Mouse (Mus musculus) urinary bladder, postnatal 36 days (tissue): ENCODE data around the gene Car4.

Source experiments
- DNase-seq, 2 experiments: peaks; one replicate each; pipeline ENCODE4 v3.0.0; 2022; ENCODE audit warnings: low spot score in 2 of 2, mixed read lengths in 1 of 2

Car4 gene

DNA sequence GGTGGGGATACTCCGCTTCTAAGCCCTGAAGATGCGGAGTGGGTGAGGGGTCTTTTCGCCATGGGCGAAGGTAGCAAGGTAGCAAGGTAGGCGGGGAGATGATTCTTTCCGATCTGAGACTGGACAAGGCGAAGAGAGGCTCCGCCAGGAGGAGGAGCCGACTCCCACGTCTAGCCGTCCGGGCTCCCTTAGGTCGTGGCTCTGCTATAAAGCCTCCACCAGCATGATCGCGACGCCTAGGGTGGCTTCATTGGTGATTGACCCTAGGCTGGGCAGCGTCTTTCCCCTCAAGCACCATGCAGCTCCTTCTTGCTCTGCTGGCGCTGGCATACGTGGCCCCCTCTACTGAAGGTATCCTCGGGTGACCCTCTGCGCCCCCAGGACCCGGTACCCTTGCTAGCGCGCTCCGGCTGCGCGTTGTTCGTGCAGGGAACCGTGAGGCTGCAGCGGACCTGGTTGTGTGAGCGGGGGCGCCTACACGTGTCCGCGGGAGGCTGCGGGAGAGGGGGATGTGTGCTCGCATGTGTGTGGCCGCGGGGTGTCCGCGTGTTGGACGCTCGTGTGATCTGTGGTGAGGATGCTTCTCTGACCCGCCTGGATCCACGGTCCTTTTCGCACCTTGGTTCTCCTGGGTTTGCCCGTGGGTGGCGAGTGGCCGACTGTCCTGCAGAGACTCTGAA lies at the start of gene Car4:
Car4 (plus strand) TSS at position 196 of the 680 bp plus-strand sequence.
- DNase-seq = no peak

- no peak for DNase-seq
Observed at GRCm38 (mm10) chr11:84908480-84908879, 49.1 kb upstream of the Car4 start.

- peak in 1 of 2 experiments; percentile 15 for DNase-seq
Observed at GRCm38 (mm10) chr11:84910411-84910810, 47.2 kb upstream of the Car4 start.

GRCm38 (mm10) chr11:84914673-84915072 lies 42.9 kb upstream of the Car4 start:
- no peak for DNase-seq

GRCm38 (mm10) chr11:84916053-84916702 lies 41.4 kb upstream of the Car4 start, which contains the start of gene Znhit3:
TSS of gene Znhit3 (minus strand) at chr11:84916366.
- DNase-seq = peak; percentile 72 to 79

- DNase-seq = no peak
Observed at GRCm38 (mm10) chr11:84916703-84917300, 40.8 kb upstream of the Car4 start.

DNA sequence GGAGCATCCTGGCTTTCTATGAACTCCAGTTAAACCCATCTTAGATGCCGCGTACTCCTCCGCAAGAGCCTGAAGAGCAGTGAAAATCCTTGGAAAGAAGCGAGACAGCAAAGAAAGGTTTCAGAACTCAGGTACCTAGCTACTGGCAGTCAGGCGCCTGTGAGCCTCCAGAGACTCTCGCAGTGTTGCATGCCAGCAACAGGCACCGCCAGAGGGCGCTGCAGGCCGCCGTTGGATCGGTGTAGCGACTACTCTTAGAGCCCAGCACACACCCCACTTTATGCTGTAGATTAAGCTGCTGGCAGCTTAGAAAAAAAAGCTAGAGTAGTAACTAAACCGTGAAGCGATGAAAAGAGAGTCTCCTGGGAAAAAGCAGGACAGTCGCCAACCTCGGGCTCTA lies 39.2 kb upstream of the Car4 start:
- peak; percentile 65 to 86 for DNase-seq

- DNase-seq = peak; percentile 4 to 15
Observed at GRCm38 (mm10) chr11:84919276-84919675, 38.3 kb upstream of the Car4 start.

GRCm38 (mm10) chr11:84919951-84920350 lies 37.6 kb upstream of the Car4 start:
- no peak for DNase-seq

DNA sequence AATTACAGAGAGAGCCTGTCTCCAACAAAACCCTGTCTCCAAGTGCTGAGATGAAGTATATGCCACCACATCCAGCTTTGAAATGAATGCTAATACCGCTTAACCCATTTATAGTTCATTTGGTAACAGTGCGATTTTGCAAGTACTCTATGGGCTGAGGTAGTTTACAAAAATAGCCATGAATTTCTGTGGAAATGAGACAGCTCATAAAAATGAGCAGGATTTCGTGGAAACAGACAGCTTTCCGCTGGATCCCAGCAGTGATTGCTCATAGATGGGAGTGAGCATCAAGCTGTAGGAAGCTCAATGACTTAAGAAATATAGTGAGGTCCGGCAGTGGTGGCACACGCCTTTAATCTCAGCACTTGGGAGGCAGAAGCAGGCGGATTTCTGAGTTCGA lies 36.6 kb upstream of the Car4 start:
- DNase-seq = no peak

- no peak for DNase-seq
Observed at GRCm38 (mm10) chr11:84932261-84932660, 25.3 kb upstream of the Car4 start.

DNA sequence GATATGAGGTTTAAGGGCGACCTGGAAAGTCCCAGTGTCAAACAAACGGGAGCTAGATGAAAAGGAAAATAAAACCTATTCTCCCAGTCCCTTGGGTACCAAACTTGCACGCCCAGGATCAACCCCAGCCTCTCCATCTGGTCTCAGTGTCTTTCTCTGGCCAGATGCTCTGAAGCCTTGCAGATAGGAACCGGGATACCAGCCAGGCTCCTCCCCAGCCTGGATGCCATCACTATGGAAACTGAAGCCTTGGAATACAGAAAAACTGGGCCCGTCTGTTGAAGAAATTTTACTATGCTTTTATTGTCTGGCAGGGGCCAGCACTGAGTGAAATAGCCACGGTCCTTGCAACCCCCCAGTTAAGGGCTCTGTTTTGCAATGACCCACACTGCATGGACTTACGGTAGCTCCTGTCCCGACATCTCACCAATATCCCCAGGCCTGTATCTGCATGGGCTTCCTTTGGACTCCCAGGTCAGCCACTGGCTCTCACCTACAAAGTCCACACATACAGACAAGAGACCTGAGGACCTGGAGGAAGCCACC lies 18.0 kb upstream of the Car4 start:
- no peak for DNase-seq

- DNase-seq = no peak
Observed at GRCm38 (mm10) chr11:84940140-84940539, 17.4 kb upstream of the Car4 start.

DNA sequence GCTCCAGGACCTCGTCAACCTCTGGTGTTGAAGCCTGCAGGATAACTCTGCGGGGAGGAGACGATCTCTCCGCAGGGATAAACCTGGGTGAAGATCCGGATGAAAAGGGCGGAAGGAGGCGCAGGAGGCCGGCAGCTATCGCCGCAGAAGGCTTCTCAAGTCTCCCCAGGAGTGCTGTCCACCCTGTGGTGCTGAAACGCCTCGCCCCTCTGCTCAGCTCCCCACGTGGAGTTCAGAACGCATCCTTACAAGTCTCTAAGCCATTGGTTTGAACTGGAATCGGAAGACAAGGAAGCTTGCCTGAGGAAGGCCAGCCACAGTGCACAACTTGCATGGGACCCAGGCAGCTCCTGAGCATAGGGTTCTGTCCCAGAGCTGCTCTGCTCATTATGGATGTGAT lies 13.6 kb upstream of the Car4 start:
- DNase-seq = peak; percentile 20 to 30

GRCm38 (mm10) chr11:84944639-84945435 lies 12.7 kb upstream of the Car4 start:
- peak in 1 of 2 experiments; percentile 8 for DNase-seq

GRCm38 (mm10) chr11:84945841-84946240 lies 11.7 kb upstream of the Car4 start:
- DNase-seq = no peak

- no peak for DNase-seq
Observed at GRCm38 (mm10) chr11:84947206-84947605, 10.4 kb upstream of the Car4 start.

- no peak for DNase-seq
Observed at GRCm38 (mm10) chr11:84948114-84948513, 9.5 kb upstream of the Car4 start.

- DNase-seq = no peak
Observed at GRCm38 (mm10) chr11:84948526-84948925, 9.1 kb upstream of the Car4 start.

GRCm38 (mm10) chr11:84952611-84953010 lies 5.0 kb upstream of the Car4 start:
- DNase-seq = no peak

DNA sequence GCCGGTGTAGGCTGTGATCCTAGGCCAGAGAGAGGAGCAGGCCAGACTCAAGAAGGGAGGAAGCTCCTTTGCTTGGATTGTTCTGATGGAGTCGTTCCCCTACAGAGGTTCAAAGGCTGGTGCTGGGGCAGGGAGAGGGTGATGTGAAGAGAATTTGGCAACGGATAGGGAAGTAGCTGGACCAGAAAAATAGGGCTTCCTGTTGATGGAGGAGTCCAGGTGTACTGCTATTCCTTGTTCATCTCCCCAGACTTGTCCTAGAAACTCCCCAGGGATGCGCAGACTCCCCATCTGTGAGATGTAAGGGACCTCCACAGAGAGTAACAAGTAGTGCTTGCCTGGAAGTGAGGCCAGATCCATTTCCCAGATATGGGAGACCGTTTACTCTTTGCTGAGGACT lies 1.2 kb upstream of the Car4 start:
- no peak for DNase-seq

GRCm38 (mm10) chr11:84957171-84957570 lies 415 bp upstream of the Car4 start:
- no peak for DNase-seq
